Mouse (Mus musculus) CH12.LX (cell line): ENCODE measurements around the gene Ccdc28b. TPM values are rescaled to one million over a fixed set of nuclear protein-coding genes. Genes with fewer than 3 reads are reported as not detected.

Experiments
- DNase-seq: peaks from one replicate; pipeline ENCODE4 v3.0.0-alpha.2; 2013; ENCODE audit errors: extremely low read depth
- H3K27ac ChIP-seq: 2 replicates; pipeline ENCODE4 v1.5.1; 2012; ENCODE audit warnings: low read depth, mild to moderate bottlenecking, control low read depth, moderate library complexity; ENCODE audit not compliant: insufficient read depth
- H3K27me3 ChIP-seq: replicated peaks from 2 replicates; pipeline ENCODE3; 2012; ENCODE audit warnings: inconsistent platforms
- H3K36me3 ChIP-seq, 2 experiments: replicated peaks in 1 of 2; 2 replicates each; pipeline versions ENCODE3 to v1.6.1; 2012; ENCODE audit warnings: inconsistent platforms in 1 of 2, low read length in 1 of 2, mild to moderate bottlenecking in 1 of 2, mixed read lengths in 1 of 2, moderate library complexity in 1 of 2; ENCODE audit not compliant: control insufficient read depth in 1 of 2, insufficient read depth in 1 of 2
- H3K4me1 ChIP-seq, 2 experiments: 2 replicates each; pipeline ENCODE4 v1.6.1; 2012; ENCODE audit warnings: inconsistent platforms in 1 of 2, moderate library complexity in 1 of 2; ENCODE audit not compliant: insufficient read depth in 2 of 2, control insufficient read depth in 1 of 2
- H3K4me2 ChIP-seq: 2 replicates; pipeline ENCODE4 v1.6.1; 2012; ENCODE audit warnings: low read depth, mild to moderate bottlenecking, control low read depth; ENCODE audit not compliant: poor library complexity, insufficient read depth, severe bottlenecking
- H3K4me3 ChIP-seq, 3 experiments: fragments of 150-350 bp in 1 of 3; sonication (generic) in 1 of 3; replicated peaks in 1 of 3; 2 replicates each; pipeline versions ENCODE3 to v1.5.1; 2011 to 2012; ENCODE audit warnings: low read depth in 2 of 3, low read length in 2 of 3, mild to moderate bottlenecking in 2 of 3, moderate library complexity in 2 of 3, control low read depth in 1 of 3, improper control_type of control experiment in 1 of 3, inconsistent platforms in 1 of 3, mixed read lengths in 1 of 3; ENCODE audit not compliant: poor library complexity in 1 of 3
- H3K79me2 ChIP-seq: replicated peaks from 2 replicates; pipeline ENCODE4 v1.6.1; 2012; ENCODE audit warnings: mild to moderate bottlenecking, moderate library complexity; ENCODE audit not compliant: control insufficient read depth, poor library complexity, insufficient read depth, severe bottlenecking; ENCODE audit errors: extremely low read depth
- H3K9ac ChIP-seq: 2 replicates; pipeline ENCODE4 v1.6.1; 2012; ENCODE audit warnings: low read depth, mild to moderate bottlenecking, control low read depth, moderate library complexity; ENCODE audit not compliant: insufficient read depth
- H3K9me3 ChIP-seq: replicated peaks from 2 replicates; pipeline ENCODE3; 2012; ENCODE audit warnings: low read length, inconsistent platforms, mixed read lengths
- CHD1 ChIP-seq: IDR thresholded peaks from 2 replicates; pipeline ENCODE4 v1.6.1; 2012; ENCODE audit warnings: low read depth, low read length, improper control_type of control experiment, inconsistent platforms
- CTCF ChIP-seq, 2 experiments: IDR thresholded peaks in 1 of 2; conservative IDR thresholded peaks in 1 of 2; 2 replicates each; pipeline ENCODE4 v1.5.1; 2011 to 2012; ENCODE audit warnings: low read depth in 2 of 2, low read length in 2 of 2, improper control_type of control experiment in 1 of 2, inconsistent platforms in 1 of 2, mild to moderate bottlenecking in 1 of 2, moderate library complexity in 1 of 2
- E2F4 ChIP-seq: IDR thresholded peaks from 2 replicates; pipeline ENCODE4 v1.6.1; 2011; ENCODE audit warnings: low read depth, low read length, improper control_type of control experiment; ENCODE audit not compliant: insufficient replicate concordance
- ELF1 ChIP-seq: IDR thresholded peaks from 2 replicates; pipeline ENCODE4 v1.6.1; 2014; ENCODE audit warnings: low read depth, mild to moderate bottlenecking, inconsistent platforms, low read length, improper control_type of control experiment
- EP300 ChIP-seq: IDR thresholded peaks from 2 replicates; pipeline ENCODE4 v1.6.1; 2011; ENCODE audit warnings: low read length, improper control_type of control experiment
- GABPA ChIP-seq: IDR thresholded peaks from 2 replicates; pipeline ENCODE4 v1.6.1; 2012; ENCODE audit warnings: low read depth, low read length, improper control_type of control experiment, inconsistent platforms; ENCODE audit not compliant: insufficient replicate concordance
- JUND ChIP-seq: conservative IDR thresholded peaks from 2 replicates; pipeline ENCODE4 v1.6.1; 2011; ENCODE audit warnings: low read depth, low read length, improper control_type of control experiment
- MAFK ChIP-seq: IDR thresholded peaks from 2 replicates; pipeline ENCODE4 v1.6.1; 2011; ENCODE audit warnings: low read length, improper control_type of control experiment; ENCODE audit not compliant: insufficient replicate concordance
- MAZ ChIP-seq: IDR thresholded peaks from 2 replicates; pipeline ENCODE4 v1.6.1; 2012; ENCODE audit warnings: low read depth, mild to moderate bottlenecking, inconsistent platforms, low read length, improper control_type of control experiment, moderate library complexity
- MEF2A ChIP-seq: IDR thresholded peaks from 2 replicates; pipeline ENCODE4 v1.6.1; 2014; ENCODE audit warnings: low read depth, mild to moderate bottlenecking, inconsistent platforms, low read length, improper control_type of control experiment, borderline replicate concordance
- MYC ChIP-seq: IDR thresholded peaks from 2 replicates; pipeline ENCODE4 v1.6.1; 2011; ENCODE audit warnings: low read depth, mild to moderate bottlenecking, improper control_type of control experiment, low read length
- POLR2A ChIP-seq: IDR thresholded peaks from 2 replicates; pipeline ENCODE4 v1.6.1; 2011; ENCODE audit warnings: low read depth, mild to moderate bottlenecking, improper control_type of control experiment, low read length
- POLR2AphosphoS2 ChIP-seq: IDR thresholded peaks from 2 replicates; pipeline ENCODE4 v1.6.1; 2011; ENCODE audit warnings: low read depth, low read length, improper control_type of control experiment
- RCOR1 ChIP-seq: conservative IDR thresholded peaks from 2 replicates; pipeline ENCODE4 v1.6.1; 2012; ENCODE audit warnings: low read depth, mild to moderate bottlenecking, inconsistent platforms, low read length, improper control_type of control experiment
- SIN3A ChIP-seq: IDR thresholded peaks from 2 replicates; pipeline ENCODE4 v1.6.1; 2012; ENCODE audit warnings: low read length, improper control_type of control experiment, inconsistent platforms
- SMC3 ChIP-seq: IDR thresholded peaks from 2 replicates; pipeline ENCODE4 v1.6.1; 2011; ENCODE audit warnings: low read depth, low read length, improper control_type of control experiment
- TBP ChIP-seq: conservative IDR thresholded peaks from 2 replicates; pipeline ENCODE4 v1.6.1; 2011; ENCODE audit warnings: low read depth, low read length, improper control_type of control experiment
- TCF12 ChIP-seq: IDR thresholded peaks from 2 replicates; pipeline ENCODE4 v1.6.1; 2014; ENCODE audit warnings: low read depth, mild to moderate bottlenecking, inconsistent platforms, low read length, improper control_type of control experiment
- USF2 ChIP-seq: conservative IDR thresholded peaks from 2 replicates; pipeline ENCODE4 v1.6.1; 2011; ENCODE audit warnings: low read depth, low read length, improper control_type of control experiment
- ZC3H11A ChIP-seq: IDR thresholded peaks from 2 replicates; pipeline ENCODE4 v1.6.1; 2012; ENCODE audit warnings: low read depth, mild to moderate bottlenecking, inconsistent platforms, low read length, improper control_type of control experiment
- ZKSCAN1 ChIP-seq: IDR thresholded peaks from 2 replicates; pipeline ENCODE4 v1.6.1; 2012; ENCODE audit warnings: low read depth, inconsistent platforms, low read length, improper control_type of control experiment, borderline replicate concordance
- ZNF384 ChIP-seq: IDR thresholded peaks from 2 replicates; pipeline ENCODE4 v1.6.1; 2012; ENCODE audit warnings: low read depth, low read length, improper control_type of control experiment, inconsistent platforms
- dilution Hi-C: fragments of 300-500 bp; cut with MboI; formaldehyde crosslinking; loops from 2 replicates; pipeline ENCODE4 v1.14.3; 2020; ENCODE audit warnings: low sequenced_read_pairs; ENCODE audit not compliant: extremely low pct_unique_long_range_greater_than_20kb, extremely low pct_ligation_motif_present
- in situ Hi-C: fragments of 300-500 bp; cut with MboI; formaldehyde crosslinking; loops from 3 replicates; pipeline ENCODE4 v1.14.3; 2019; ENCODE audit warnings: low sequenced_read_pairs, low pct_ligation_motif_present, low pct_unique_long_range_greater_than_20kb, mixed read lengths
- polyA plus RNA-seq: library from polyadenylated mRNA; unstranded; fragments of >175 nt; gene quantifications from 2 replicates; pipeline ENCODE4 v1.2.1, GENCODE M21; 2012; ENCODE audit warnings: low read depth; ENCODE audit not compliant: insufficient read length
- total RNA-seq, 2 experiments: library from RNA; depleted of rRNA; stranded (reverse); fragments of 300-350 nt in 1 of 2; fragments of >200 nt in 1 of 2; gene quantifications; 2 replicates each; pipeline ENCODE4 v1.2.3; 2012 to 2014

The Ccdc28b gene
- total and polyA plus RNA-seq, 3 experiments = 24.0 to 28.0 (median 27.3) TPM

- dilution Hi-C loops = no loop called here
- H3K9me3 ChIP-seq = no peaks in the 10 kb centered on the region
- H3K27me3 ChIP-seq = no peaks in the 10 kb centered on the region
- no peak overlapping the region for H3K4me3 ChIP-seq
- peaks cover 48 to 72% of the 10 kb centered on the region in 2 experiments for H3K36me3 ChIP-seq
- H3K79me2 ChIP-seq = peaks cover 2% of the 10 kb centered on the region
- no peak for DNase-seq
- H3K27ac ChIP-seq = no peak overlapping the region
- H3K9ac ChIP-seq = no peak overlapping the region
- in situ Hi-C loops = no loop called here
- H3K4me2 ChIP-seq = no peak overlapping the region
- TF ChIP-seq POLR2A = no peak
- no peak for TF ChIP-seq EP300
- no peak for TF ChIP-seq CTCF (conservative IDR thresholded peaks at IDR 0.05 in 1 of 2, IDR thresholded peaks at IDR 0.05 in 1 of 2; ENCODE audit: low read depth in 2 of 2, low read length in 2 of 2)
- TF ChIP-seq TCF12 = no peak
- no peak for TF ChIP-seq GABPA
- TF ChIP-seq RCOR1 = no peak
- no peak for TF ChIP-seq POLR2AphosphoS2
- TF ChIP-seq MAZ = no peak
- no peak for TF ChIP-seq ZKSCAN1
- no peak for TF ChIP-seq USF2
- TF ChIP-seq ELF1 = no peak
- TF ChIP-seq SMC3 = no peak
- no peak for TF ChIP-seq SIN3A
- TF ChIP-seq JUND = no peak
- no peak for TF ChIP-seq MAFK
- TF ChIP-seq ZNF384 = no peak
- TF ChIP-seq, all 38 proteins: peak for 0
- H3K4me1 ChIP-seq = peaks cover 5 to 19% of the 10 kb centered on the region in 2 experiments; a peak in 2 of 4 replicates
These were observed 21.5 kb upstream of the Ccdc28b start for GRCm38 (mm10) chr4:129645204-129645603.

GRCm38 (mm10) chr4:129641756-129642155, 18.0 kb upstream of the Ccdc28b start:
- H3K27me3 ChIP-seq = no peaks in the 10 kb centered on the region
- TF ChIP-seq CTCF (conservative IDR thresholded peaks at IDR 0.05 in 1 of 2, IDR thresholded peaks at IDR 0.05 in 1 of 2; ENCODE audit: low read depth in 2 of 2, low read length in 2 of 2) = no peak
- TF ChIP-seq TBP = no peak
- no peak for TF ChIP-seq E2F4
- TF ChIP-seq CHD1 = no peak
- no peak for TF ChIP-seq MEF2A
- no peak for TF ChIP-seq MYC
- no peak for TF ChIP-seq ZC3H11A
- no peaks in the 10 kb centered on the region for H3K9me3 ChIP-seq
- dilution Hi-C loops = no loop called here
- no peak for DNase-seq
- H3K4me2 ChIP-seq = peak overlapping the region; percentile 59; the same call in 1 of the 2 replicates
- in situ Hi-C loops = no loop called here
- peaks cover 4 to 39% of the 10 kb centered on the region in 2 experiments for H3K4me1 ChIP-seq
- no peak overlapping the region for H3K27ac ChIP-seq
- peaks cover 25% of the 10 kb centered on the region for H3K79me2 ChIP-seq
- peak overlapping the region in 2 of 3 experiments; percentile 61 to 62 for H3K4me3 ChIP-seq
- peak overlapping the region; percentile 76 for H3K9ac ChIP-seq
- H3K36me3 ChIP-seq = peaks cover 42 to 66% of the 10 kb centered on the region in 2 experiments
